Mouse (Mus musculus) retina, postnatal 7 days (tissue): Measurements from ENCODE around the gene Gm20388.

ENCODE experiments used
- DNase-seq: peaks from one replicate; pipeline ENCODE4 v3.0.0-alpha.2; 2012; ENCODE audit warnings: low read depth, low spot score

Gene Gm20388

DNA sequence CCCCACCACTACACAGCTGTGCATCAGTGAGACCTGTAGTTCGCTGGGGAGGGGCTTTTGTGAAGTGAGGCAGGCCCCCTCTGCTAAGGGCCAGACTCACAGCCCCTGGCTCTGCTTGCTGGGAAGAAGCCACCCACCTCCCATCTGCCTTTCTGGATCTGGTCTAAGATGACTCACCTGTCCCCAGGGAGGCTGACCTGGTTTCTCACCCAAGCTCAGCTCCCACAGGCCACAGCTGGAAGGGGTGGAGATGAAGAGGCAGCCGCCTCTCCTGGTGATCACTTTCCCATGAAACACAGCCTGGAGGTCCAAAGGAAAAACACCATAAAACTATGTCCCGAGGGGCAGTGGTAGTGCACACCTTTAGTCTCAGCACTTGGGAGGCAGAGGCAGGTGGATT is 2918.8 kb downstream of the Gm20388 start:
- DNase-seq = no peak

- peak; percentile 77 for DNase-seq
Measured at GRCm38 (mm10) chr8:122830349-122831061, 2919.9 kb downstream of the Gm20388 start.

GRCm38 (mm10) chr8:122834416-122834815 is 2923.8 kb downstream of the Gm20388 start:
- no peak for DNase-seq

- DNase-seq = peak; percentile 64
Measured at GRCm38 (mm10) chr8:122834971-122835370, 2924.3 kb downstream of the Gm20388 start.

DNA sequence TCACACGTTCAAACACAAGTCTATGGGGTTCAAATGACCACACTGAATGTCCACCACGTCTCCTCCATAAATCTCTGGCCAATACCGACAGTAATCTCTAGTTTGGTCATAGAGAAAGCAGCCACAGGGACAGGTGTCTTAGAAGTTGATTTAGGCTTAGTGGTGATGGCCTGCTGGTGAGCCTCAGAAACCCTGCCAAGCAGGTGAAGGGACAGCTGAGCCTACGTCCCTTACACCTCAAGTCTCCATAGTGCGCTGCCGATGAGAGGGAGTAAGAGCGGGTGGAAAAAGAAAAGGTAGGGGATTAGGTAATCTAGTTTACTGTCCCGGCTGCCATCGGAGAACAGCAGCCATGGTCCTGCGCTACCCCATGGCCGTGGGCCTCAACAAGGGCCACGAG is 2925.6 kb downstream of the Gm20388 start:
- no peak for DNase-seq

DNA sequence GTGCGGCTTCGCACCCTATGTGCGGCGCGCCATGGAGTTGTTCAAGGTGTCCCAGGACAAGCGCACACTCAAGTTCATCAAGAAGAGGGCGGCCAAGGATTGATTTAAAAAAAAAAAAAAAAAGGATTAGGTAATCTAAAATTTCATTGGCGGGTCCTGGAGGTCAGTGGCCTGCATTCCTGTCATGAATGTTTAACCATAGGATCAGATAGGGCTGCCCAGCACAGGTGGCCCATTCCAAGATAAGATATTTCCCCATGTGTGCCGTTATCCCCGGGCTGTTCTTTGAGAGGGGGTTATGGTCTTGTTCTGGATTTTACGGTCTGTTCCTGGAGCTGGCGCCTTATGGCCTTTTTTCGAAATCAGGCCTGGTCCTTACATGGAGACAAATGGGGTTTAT is 2926.1 kb downstream of the Gm20388 start:
- no peak for DNase-seq

GRCm38 (mm10) chr8:122844161-122844560 is 2933.5 kb downstream of the Gm20388 start:
- DNase-seq = no peak

DNA sequence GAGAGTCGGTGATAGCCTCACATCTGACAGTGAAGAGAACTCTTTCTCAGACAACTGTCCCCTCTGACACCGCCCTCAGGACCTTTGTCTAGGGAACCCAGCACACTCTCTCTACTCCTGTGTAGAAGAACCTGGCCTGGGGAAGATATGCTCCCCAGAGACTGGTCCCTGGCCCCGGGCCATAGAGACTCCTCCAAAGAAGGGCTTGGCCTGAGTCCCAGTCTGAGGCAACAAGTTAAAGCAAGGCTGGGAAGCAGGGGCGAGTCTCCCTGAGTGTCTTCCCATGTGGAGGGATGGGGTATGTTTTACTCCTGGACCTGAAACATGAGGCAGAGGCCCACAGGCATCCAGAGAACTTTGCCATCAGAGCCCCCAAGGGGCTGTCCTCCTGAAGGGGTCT is 2935.0 kb downstream of the Gm20388 start:
- DNase-seq = no peak

DNA sequence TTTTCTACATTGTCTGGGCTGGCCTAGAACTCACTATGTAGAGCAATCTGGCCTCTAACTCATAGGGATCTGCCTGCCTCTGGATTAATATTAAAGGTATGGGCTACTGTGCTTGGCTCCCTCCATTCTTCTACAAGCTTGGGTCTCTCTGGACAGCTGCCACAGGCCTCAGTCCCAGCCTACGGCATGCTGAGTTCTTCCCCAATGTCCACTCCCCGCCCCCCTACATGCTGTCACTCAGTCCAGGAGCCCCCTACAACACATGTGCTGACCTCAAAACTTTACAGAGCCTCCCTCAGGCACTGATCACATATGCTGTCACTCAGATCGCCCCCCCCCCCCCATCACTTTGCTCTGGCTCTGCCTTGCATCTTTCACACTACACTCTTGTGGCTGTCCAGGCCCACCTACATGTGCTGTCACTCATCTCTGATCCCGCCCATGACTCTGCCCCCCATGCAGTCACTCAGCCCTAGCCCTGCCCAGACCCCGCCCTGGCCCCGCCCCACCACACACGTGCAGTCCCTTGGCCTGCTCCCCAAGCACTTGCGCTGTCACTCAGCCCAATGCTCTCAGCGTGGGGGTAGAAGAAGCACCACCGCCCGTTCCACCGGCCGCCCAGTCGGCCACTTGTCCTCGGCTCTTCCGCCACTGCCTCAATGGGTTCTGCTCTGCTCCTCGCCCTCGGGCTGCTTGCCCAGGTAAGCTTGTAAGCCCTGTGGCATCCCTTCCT is 2937.4 kb downstream of the Gm20388 start, which contains the start of gene Cdh15:
Gene Cdh15 (plus strand): TSS at position 138 of the 733 bp plus-strand sequence.
- DNase-seq = no peak

DNA sequence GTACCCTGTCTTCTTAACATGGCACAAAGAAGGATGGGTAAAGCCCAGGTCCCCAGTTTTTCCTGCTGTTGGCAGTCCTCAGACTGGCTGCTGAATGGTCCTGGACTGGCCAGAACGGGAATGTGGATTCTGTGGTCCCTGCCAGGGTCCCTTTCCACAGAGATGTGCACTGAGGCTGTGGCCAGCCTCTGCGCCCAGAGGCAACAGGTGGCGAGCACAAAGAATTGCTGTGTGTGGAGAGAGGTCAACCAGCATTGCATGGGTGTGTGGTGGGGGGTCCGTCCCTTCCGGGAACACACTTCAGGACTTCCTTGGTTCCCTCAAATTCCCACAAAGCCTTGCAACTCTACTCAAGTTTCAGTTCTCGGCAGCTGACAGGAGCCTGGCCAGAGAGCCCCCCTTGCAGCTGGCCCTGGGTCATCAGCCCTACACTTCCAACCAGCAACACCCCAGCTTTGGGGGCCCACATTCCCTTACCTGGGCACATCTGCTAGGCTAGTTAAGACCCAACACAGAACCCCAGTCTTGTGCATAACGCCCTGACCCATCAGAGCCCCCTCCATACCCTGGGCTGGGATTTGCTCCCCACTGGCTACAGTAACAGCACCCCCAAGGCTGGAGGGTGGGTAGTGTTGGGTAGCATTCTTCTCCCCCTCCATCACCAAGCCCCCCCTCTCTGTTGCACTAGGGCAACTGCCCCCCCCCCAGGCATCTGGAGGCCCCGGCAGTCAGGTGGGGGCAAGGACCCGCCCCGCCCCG is 2938.7 kb downstream of the Gm20388 start:
- DNase-seq = no peak

GRCm38 (mm10) chr8:122850641-122851240 is 2940.1 kb downstream of the Gm20388 start:
- no peak for DNase-seq

DNA sequence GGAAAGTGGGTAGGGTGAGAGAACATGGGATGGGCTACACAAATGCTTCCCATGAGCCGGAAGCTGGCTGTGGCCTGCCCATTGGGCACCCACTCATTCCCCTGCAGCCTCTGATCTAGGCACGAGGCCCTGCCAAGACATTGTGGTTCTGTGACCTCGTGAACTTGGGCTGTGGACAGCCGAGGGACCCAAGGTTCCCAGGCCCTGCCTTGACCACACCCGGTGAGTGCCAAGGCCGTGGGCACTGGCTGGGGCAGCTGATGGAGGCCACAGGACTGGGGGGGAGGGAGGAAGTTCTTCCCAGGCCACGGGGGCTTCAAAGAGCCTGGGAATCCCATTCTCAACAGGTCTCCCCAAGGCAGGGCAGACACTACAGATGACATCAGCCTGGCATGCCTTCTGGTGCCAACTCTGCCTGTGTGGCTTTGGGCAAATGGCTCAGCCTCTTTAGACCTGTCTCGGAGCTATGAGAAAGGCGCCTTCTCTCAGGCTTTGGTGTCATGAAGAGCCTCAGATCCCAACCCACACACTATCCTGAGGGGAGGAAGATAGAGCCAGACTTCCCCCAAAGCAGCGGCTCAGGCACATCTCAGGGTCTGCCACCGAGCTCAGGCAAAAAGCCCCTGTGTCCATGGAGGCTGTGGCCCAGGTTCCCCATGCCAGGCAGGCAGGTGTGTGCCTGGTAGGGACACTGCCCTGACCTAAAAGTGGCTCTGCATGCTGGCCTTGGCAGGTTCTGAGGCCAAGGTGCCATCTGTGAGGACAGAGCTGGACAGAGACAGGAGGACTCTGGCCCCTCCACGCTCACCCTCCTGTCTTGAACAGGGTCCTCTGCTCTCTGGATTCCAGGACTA is 2941.3 kb downstream of the Gm20388 start:
- no peak for DNase-seq

DNA sequence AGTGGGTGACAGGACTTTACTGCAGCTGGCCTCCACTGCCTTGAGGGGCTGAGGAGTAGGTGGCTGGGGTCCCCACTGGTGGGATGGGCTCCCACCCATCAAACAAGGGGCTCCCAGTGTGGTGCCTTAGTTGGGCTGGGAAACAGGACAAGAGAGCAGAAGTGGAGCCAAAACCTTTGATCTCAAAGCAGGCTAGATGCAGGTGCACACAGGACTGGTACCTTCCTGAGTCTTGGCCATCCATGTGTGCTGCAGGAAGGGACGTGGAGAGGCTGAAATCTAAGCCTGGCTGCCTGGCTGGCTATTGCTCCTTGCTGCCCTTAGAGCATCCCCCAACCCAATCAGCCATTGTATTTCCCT is 2941.9 kb downstream of the Gm20388 start:
- DNase-seq = no peak

DNA sequence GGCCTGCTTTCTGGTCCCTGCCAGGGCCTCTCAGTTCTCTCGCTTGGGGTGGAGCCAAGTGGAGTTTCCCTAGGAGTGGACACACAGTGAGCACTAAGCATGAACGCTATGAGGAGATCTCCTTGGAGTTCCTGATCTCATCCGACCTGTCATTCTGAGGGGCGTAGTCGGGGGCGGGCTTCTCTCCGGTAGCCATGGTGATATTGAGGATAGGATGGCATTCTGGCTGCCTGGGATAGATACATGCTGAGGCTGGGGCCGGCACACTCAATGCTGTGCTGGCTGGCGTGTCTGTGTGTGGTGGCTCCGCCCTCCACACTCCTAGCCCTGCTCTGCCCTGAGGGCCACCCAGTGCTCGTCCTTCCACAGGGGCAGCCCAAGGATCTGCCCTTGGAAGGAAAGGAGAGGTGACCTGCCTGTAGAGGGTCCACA is 2942.7 kb downstream of the Gm20388 start:
- DNase-seq = no peak

DNA sequence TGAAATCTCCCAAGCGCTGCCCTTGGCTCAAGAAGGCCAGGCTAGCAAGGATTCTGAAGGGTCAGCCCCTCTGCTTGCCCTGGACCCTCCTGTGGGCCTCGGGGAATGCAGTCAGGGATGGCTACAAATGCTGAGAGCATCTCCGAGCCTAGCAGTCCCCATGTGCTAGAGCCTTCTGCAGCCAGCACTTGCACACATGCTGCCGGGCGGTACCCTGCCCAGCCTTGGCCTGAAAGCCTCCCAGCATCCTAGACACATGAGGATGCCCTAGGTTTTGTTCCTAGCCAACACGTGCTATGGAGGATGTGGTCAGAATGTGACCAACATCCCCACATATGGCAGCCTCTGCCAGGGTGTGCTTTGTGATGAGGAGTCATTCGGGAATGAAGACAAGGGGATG is 2943.7 kb downstream of the Gm20388 start:
- no peak for DNase-seq

- DNase-seq = no peak
Measured at GRCm38 (mm10) chr8:122855123-122855522, 2944.5 kb downstream of the Gm20388 start.

DNA sequence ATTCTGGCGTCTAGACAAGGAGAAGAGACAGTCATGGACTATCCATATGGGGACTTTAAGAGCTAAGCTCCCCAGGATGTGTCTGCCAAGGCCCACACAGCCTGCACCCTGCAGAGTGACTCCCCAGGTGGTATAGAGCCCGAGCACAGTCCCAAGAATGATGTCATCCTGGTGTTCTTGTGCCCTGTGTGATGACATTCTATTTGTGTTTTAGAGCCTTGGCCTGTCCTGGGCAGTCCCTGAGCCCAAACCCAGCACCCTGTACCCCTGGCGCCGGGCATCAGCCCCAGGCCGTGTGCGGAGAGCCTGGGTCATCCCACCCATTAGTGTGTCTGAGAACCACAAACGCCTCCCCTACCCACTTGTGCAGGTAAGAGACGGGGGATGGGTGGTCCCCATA is 2945.6 kb downstream of the Gm20388 start:
- no peak for DNase-seq

DNA sequence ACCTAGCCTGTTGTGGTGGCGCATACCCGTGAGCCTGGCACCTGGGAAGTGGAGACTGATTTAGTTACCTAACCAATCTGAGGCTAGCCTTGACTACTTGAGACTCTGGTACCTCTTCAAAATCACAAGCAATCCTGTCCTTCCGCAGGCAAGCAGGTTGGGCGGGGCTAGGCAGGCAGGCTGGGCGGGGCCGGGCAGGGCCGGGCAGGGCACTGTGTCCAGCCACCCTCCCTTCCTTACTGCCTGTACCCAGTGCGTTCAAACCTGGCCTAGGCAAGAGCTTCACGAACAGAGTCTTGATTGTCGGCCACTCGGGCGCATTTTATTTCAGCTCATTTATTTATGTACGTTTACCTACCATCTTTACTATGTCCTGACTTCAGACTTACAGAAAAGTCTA is 2949.2 kb downstream of the Gm20388 start:
- DNase-seq = no peak

DNA sequence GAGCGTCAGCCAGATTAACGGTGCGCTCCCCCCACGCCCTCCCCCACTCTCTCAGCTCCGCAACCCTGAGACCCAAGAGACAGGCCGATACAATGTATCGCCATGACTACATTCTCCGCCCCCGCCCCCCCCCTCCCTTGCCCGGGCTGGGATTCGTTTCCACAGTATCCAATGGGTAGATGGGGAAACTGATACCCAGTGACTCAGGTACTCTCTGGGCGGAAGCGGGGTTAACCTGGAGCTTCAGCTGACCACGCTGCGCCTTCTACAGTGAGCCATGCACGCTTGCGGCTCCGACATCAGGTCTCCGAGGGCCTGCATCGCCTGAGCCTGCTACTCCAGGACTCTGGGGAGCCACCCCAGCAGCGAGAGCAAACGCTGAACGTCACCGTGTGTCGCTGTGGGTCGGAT is 2954.1 kb downstream of the Gm20388 start:
- DNase-seq = no peak

GRCm38 (mm10) chr8:122865441-122865840 is 2954.8 kb downstream of the Gm20388 start:
- no peak for DNase-seq

DNA sequence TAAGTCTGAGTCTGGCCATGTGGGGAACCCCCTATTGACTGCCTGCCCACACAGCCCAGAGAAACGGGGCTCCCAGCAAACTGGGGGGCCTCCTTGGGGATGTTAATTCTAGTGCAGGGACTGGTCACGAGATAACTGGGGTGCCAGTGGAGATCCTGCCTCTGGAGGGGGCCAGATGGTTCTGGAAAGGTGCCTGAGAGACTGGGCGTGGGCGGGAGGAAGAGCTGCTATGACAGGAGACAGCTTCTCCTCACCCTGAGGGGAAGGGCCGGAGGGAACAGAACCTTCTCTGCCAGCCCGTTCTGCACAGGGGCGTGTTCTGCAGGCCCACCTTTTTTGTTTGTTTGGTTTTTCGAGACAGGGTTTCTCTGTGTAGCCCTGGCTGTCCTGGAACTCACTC is 2955.6 kb downstream of the Gm20388 start:
- DNase-seq = no peak
